Mouse (Mus musculus): Measurements from ENCODE around the gene Zfp536.
"Not testable (repeated sequence)": the region's sequence is repeated elsewhere in the genome, so short reads cannot be mapped to it uniquely, and the experiment has no call there.

The Zfp536 gene

DNA sequence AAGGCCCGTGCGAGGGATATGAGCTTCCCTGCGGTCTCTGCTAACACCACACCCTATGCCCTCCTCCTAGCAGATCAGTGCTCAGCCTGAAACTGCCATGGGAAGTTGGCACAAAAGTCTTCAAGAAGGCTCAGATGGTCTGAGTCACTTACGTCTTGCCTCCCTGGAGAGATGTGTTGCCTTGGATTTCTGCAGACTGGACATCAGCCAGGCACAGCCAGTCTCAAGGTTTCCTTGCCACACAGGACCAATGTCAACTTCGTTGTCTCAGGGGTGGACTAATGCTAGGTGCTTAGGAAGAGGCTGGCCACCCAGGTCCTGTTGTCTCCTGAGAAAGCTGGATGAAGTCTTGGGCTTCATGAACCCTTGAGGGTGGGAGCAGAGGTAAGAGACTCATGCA is 14.6 kb downstream of the Zfp536 start:
- DNase-seq (ENCODE audit: low spot score): no peak

- DNase-seq (ENCODE audit: low spot score): no peak
Measured at GRCm38 (mm10) chr7:37753024-37753423, 20.4 kb downstream of the Zfp536 start.

GRCm38 (mm10) chr7:37746133-37746761 is 27.2 kb downstream of the Zfp536 start:
- no peak for DNase-seq (ENCODE audit: low spot score)

- no peak for DNase-seq (ENCODE audit: low spot score)
Measured at GRCm38 (mm10) chr7:37743350-37743749, 30.1 kb downstream of the Zfp536 start.

- no peak for DNase-seq (ENCODE audit: low spot score)
Measured at GRCm38 (mm10) chr7:37737191-37737590, 36.2 kb downstream of the Zfp536 start.

GRCm38 (mm10) chr7:37736413-37736720 is 37.1 kb downstream of the Zfp536 start:
- DNase-seq (ENCODE audit: low spot score): no peak

- no peak for DNase-seq (ENCODE audit: low spot score)
Measured at GRCm38 (mm10) chr7:37735707-37736412, 37.6 kb downstream of the Zfp536 start.

GRCm38 (mm10) chr7:37735101-37735500 is 38.3 kb downstream of the Zfp536 start:
- no peak for DNase-seq (ENCODE audit: low spot score)

DNA sequence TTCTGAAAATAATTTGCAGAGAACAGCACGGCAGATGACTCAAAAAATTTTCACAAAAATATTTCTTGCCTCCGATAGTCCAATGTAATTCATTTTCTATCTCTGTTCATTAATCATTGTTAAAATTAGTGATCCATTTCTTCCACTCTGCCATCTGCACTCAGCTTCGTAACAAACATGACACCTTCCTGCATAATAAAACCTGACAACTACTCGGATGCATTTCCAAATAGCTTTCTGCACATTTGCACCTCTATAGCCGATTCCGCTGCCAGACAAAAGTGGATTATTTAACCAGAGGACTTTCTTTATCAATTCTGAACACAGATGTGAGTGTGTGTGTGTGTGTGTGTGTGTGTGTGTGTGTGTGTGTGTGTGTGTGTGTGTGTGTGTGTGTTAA is 38.9 kb downstream of the Zfp536 start:
- no peak for DNase-seq (ENCODE audit: low spot score)

DNA sequence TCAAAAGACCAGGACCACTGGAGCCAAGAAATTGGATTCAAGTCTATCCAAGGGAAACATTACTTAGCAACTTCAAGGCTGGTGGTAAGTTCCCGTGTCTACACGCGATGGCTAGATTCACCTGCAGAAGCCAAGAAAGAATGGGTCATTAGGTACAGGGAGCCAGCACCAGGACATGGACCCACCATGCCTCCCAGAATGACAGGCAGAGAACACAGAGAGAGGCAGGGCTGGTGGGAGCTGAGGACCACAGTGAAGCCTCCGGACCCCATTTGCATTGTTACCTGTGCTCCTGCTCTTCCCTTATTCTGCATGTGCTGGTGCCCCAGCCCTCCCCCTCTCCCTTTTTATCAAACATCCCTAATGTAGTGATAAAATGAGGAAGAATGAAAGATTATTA is 39.4 kb downstream of the Zfp536 start:
- DNase-seq (ENCODE audit: low spot score): no peak

- DNase-seq (ENCODE audit: low spot score): no peak
Measured at GRCm38 (mm10) chr7:37732741-37733140, 40.7 kb downstream of the Zfp536 start.

DNA sequence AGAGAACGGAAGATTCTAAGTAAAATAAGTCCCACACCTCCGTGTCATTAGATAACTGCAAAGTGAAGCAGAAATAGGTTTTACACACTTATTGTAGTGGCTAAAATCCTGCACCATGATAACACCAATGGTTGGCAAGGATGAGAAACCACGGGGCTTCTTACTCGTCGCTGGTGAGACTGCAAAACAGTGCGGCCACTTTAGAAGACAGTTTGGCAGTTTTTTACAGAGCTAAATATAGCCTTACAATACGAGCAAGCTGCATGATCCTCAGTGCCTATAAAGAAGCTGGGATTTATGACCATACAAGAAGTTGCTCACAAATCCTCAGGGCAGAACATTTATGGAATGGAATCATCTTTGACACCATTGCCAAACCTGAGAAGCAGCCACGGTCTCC is 45.7 kb downstream of the Zfp536 start:
- no peak for DNase-seq (ENCODE audit: low spot score)

GRCm38 (mm10) chr7:37724002-37724790 is 49.2 kb downstream of the Zfp536 start:
- no peak for DNase-seq (ENCODE audit: low spot score)

DNA sequence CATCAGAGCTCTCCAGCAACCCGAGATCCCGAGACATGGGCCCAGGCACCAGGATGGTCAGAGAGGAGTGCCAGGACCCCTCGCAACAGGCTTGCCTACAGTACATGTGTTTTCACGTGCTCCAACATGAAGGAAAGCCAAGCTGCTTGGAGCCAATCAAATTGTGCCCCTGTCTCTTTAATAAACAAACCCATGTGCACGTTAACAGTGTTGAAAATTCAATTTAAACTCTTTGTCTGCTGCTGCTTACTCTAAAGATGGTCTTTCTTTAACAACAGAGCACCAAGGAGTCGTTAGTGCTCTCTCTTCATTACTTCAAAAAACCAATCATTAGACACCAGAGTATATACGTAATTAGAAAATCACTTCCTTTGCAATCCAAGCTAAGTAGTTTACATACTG is 50.2 kb downstream of the Zfp536 start:
- no peak for DNase-seq (ENCODE audit: low spot score)

- no peak for DNase-seq (ENCODE audit: low spot score)
Measured at GRCm38 (mm10) chr7:37721676-37722075, 51.8 kb downstream of the Zfp536 start.

- DNase-seq (ENCODE audit: low spot score): no peak
Measured at GRCm38 (mm10) chr7:37718671-37719402, 54.6 kb downstream of the Zfp536 start.

DNA sequence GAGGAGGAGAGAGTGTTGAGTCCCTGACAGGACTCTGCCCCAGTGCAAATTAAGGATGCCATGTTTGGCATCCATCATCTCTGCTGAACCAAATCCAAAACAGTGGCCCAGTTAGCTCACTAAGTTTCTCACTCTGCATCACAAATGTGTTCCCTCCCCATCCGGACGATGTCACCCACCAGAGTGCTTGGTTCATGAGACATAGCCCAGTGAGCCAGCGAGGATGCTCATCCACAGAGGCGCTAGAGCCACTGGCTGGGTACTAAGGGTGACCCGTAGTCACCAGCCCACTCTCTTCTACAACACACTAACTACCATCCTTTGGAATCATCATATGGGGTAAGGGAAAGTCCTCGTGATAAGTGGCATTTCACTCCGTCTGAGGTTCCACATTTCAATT is 56.4 kb downstream of the Zfp536 start:
- no peak for DNase-seq (ENCODE audit: low spot score)

GRCm38 (mm10) chr7:37716626-37717025 is 56.8 kb downstream of the Zfp536 start:
- DNase-seq (ENCODE audit: low spot score): no peak

DNA sequence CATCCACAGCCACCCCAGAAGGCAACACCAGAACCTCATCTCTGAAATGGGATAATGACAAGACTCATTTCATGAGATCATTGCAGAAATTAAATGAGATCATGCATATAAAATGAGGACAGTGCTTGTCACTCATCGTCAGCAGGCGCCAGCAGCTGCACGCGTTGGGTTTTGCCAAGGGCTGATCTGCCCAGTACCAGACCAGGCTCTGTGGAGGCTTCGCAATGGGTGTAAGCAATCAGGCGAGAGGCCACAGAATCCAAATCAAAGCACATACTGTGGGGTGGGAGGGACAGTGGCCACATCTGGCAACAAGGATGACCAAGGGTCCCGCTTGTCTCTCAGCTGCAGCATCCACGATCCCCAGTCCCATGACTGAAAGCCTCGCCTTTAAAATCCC is 69.0 kb downstream of the Zfp536 start:
- DNase-seq (ENCODE audit: low spot score): no peak

DNA sequence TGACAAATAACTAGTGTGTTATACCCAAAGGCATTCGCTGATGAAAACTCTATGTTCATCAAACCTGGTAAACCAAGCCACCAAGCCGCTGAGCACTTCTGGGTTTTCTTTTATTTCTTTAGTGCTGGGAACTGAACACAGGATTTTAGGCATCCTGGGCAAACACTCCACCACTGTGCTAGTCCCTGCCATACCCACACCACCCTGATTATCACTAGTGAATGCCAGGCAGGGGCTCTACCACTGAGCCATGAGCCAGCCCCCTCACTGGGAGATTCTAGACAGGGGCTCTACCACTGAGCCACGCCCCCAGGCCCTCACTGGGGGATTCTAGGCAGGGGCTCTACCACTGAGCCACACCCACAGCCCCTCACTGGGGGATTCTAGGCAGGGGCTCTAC is 76.1 kb downstream of the Zfp536 start:
- not testable (repeated sequence) for DNase-seq (ENCODE audit: low spot score)

DNA sequence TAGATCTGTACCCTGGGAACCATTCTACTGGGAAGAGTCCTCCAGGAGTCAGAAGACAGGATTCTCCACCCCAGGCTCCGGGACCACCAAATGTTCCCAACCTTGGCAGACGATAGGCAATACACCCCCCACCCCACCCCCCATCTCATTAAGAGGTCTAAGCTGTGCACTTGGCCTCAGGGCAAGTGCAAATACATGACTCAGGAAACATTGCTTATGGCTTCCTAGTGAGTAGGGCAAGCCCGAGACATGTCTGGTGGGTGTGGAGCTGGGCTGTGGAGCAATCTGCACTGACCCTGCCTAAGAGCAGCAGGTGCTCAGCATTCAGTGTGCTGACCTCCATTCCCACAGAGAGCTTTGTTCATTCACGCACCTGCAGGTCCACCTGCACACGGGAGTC is 78.4 kb downstream of the Zfp536 start:
- DNase-seq (ENCODE audit: low spot score): no peak

- DNase-seq (ENCODE audit: low spot score): no peak
Measured at GRCm38 (mm10) chr7:37690606-37691005, 82.8 kb downstream of the Zfp536 start.
